Mouse (Mus musculus): Measurements from ENCODE around the gene Pitx2. TPM values are rescaled to one million over a fixed set of nuclear protein-coding genes. Genes with fewer than 3 reads are reported as not detected.

Pitx2 gene
- polyA plus RNA-seq, 1 experiment from 2014 or later, result 1.6 TPM

GRCm38 (mm10) chr3:129214146-129214665 is 14.5 kb downstream of the Pitx2 start:
- H3K4me2 ChIP-seq, result peak overlapping the region; percentile 65
- H3K36me3 ChIP-seq, result no peaks in the 10 kb centered on the region
- H3K27ac ChIP-seq (replicated peaks), result no peak overlapping the region
- ATAC-seq (ENCODE audit: low FRiP score, low read depth), result no peak
- H3K27me3 ChIP-seq, result peaks cover 78% of the 10 kb centered on the region
- H3K4me1 ChIP-seq (replicated peaks), result peaks cover 13% of the 10 kb centered on the region
- H3K4me3 ChIP-seq, result peak overlapping the region; percentile 38
- H3K9me3 ChIP-seq, result no peaks in the 10 kb centered on the region
- under 1% methylated on average over 34 of the region's 34 CpGs for WGBS
- no peak overlapping the region for H3K9ac ChIP-seq

- Histone ChIP-seq H3K9me3 (no peaks in the 10 kb centered on the region), H3K36me3 (no peaks in the 10 kb centered on the region), H3K27ac (replicated peaks) (no peak overlapping the region), H3K4me3 (peak overlapping the region; percentile 38), H3K9ac (no peak overlapping the region), H3K27me3 (peaks cover 76% of the 10 kb centered on the region), H3K4me2 (peak overlapping the region; percentile 65), H3K4me1 (replicated peaks) (peaks cover 13% of the 10 kb centered on the region)
- ATAC-seq (ENCODE audit: low FRiP score, low read depth), result no peak
- under 1% methylated on average over 31 of the region's 31 CpGs for WGBS
Observed at GRCm38 (mm10) chr3:129214666-129215161, 15.0 kb downstream of the Pitx2 start.

- H3K27ac ChIP-seq (replicated peaks), result no peak overlapping the region
- no peaks in the 10 kb centered on the region for H3K36me3 ChIP-seq
- ATAC-seq (ENCODE audit: low FRiP score, low read depth), result no peak
- 0 out of 2 replicates have a peak overlapping the region, but pooled peaks have one; percentile 65 for H3K4me2 ChIP-seq
- no peak overlapping the region for H3K9ac ChIP-seq
- 1% methylated on average over 26 of the region's 26 CpGs for WGBS
- peaks cover 75% of the 10 kb centered on the region for H3K27me3 ChIP-seq
- no peaks in the 10 kb centered on the region for H3K9me3 ChIP-seq
- peaks cover 13% of the 10 kb centered on the region for H3K4me1 ChIP-seq (replicated peaks)
- no peak overlapping the region for H3K4me3 ChIP-seq
Observed at GRCm38 (mm10) chr3:129215241-129215750, 15.6 kb downstream of the Pitx2 start.

- Histone ChIP-seq H3K4me1 (replicated peaks) (peaks cover 13% of the 10 kb centered on the region), H3K9me3 (no peaks in the 10 kb centered on the region), H3K27ac (replicated peaks) (no peak overlapping the region), H3K36me3 (no peaks in the 10 kb centered on the region), H3K4me3 (no peak overlapping the region), H3K9ac (no peak overlapping the region), H3K4me2 (no peak overlapping the region), H3K27me3 (peaks cover 73% of the 10 kb centered on the region)
- under 1% methylated on average over 34 of the region's 35 CpGs for WGBS
- ATAC-seq (ENCODE audit: low FRiP score, low read depth), result no peak
Observed at GRCm38 (mm10) chr3:129215751-129216331, 16.2 kb downstream of the Pitx2 start.

GRCm38 (mm10) chr3:129216491-129216890 is 16.8 kb downstream of the Pitx2 start:
- no peak for ATAC-seq (ENCODE audit: low FRiP score, low read depth)
- no peak overlapping the region for H3K4me2 ChIP-seq
- WGBS, result 2% methylated on average over 9 of the region's 9 CpGs
- H3K27ac ChIP-seq (replicated peaks), result no peak overlapping the region
- H3K4me1 ChIP-seq (replicated peaks), result peaks cover 13% of the 10 kb centered on the region
- H3K9ac ChIP-seq, result no peak overlapping the region
- no peaks in the 10 kb centered on the region for H3K36me3 ChIP-seq
- H3K9me3 ChIP-seq, result no peaks in the 10 kb centered on the region
- peaks cover 72% of the 10 kb centered on the region for H3K27me3 ChIP-seq
- H3K4me3 ChIP-seq, result no peak overlapping the region

- no peak overlapping the region for H3K4me3 ChIP-seq
Observed at GRCm38 (mm10) chr3:129216911-129217561, 17.4 kb downstream of the Pitx2 start.

GRCm38 (mm10) chr3:129217862-129218370 is 18.2 kb downstream of the Pitx2 start:
- peaks cover 69% of the 10 kb centered on the region for H3K27me3 ChIP-seq
- WGBS, result under 1% methylated on average over 12 of the region's 12 CpGs
- H3K4me3 ChIP-seq, result no peak overlapping the region

More at GRCm38 (mm10) chr3:129216911-129217561, 17.4 kb downstream of the Pitx2 start:
- Histone ChIP-seq H3K4me1 (replicated peaks) (peaks cover 13% of the 10 kb centered on the region), H3K4me2 (no peak overlapping the region), H3K27ac (replicated peaks) (no peak overlapping the region), H3K36me3 (no peaks in the 10 kb centered on the region), H3K9ac (no peak overlapping the region), H3K27me3 (peaks cover 71% of the 10 kb centered on the region), H3K9me3 (no peaks in the 10 kb centered on the region)
- under 1% methylated on average over 34 of the region's 34 CpGs for WGBS
- no peak for ATAC-seq (ENCODE audit: low FRiP score, low read depth)

GRCm38 (mm10) chr3:129218371-129218921 is 18.8 kb downstream of the Pitx2 start:
- Histone ChIP-seq H3K27ac (replicated peaks) (no peak overlapping the region), H3K9me3 (no peaks in the 10 kb centered on the region), H3K4me2 (no peak overlapping the region), H3K9ac (no peak overlapping the region), H3K4me3 (no peak overlapping the region), H3K27me3 (peaks cover 70% of the 10 kb centered on the region), H3K36me3 (no peaks in the 10 kb centered on the region), H3K4me1 (replicated peaks) (peaks cover 13% of the 10 kb centered on the region)
- 1% methylated on average over 41 of the region's 41 CpGs for WGBS
- no peak for ATAC-seq (ENCODE audit: low FRiP score, low read depth)

More at GRCm38 (mm10) chr3:129217862-129218370, 18.2 kb downstream of the Pitx2 start:
- H3K9me3 ChIP-seq, result no peaks in the 10 kb centered on the region
- no peak for ATAC-seq (ENCODE audit: low FRiP score, low read depth)
- H3K4me1 ChIP-seq (replicated peaks), result peaks cover 13% of the 10 kb centered on the region
- no peak overlapping the region for H3K27ac ChIP-seq (replicated peaks)
- H3K4me2 ChIP-seq, result no peak overlapping the region
- no peak overlapping the region for H3K9ac ChIP-seq
- H3K36me3 ChIP-seq, result no peaks in the 10 kb centered on the region

GRCm38 (mm10) chr3:129220086-129220670 is 20.5 kb downstream of the Pitx2 start:
- Histone ChIP-seq H3K9me3 (no peaks in the 10 kb centered on the region), H3K27ac (replicated peaks) (no peak overlapping the region), H3K9ac (no peak overlapping the region), H3K27me3 (peaks cover 69% of the 10 kb centered on the region), H3K4me3 (no peak overlapping the region), H3K4me1 (replicated peaks) (no peaks in the 10 kb centered on the region), H3K36me3 (no peaks in the 10 kb centered on the region), H3K4me2 (no peak overlapping the region)
- ATAC-seq (ENCODE audit: low FRiP score, low read depth), result no peak
- WGBS, result 0% methylated on average over 7 of the region's 7 CpGs

- peaks cover 74% of the 10 kb centered on the region for H3K27me3 ChIP-seq
- H3K4me2 ChIP-seq, result no peak overlapping the region
- no peak overlapping the region for H3K9ac ChIP-seq
- no peaks in the 10 kb centered on the region for H3K9me3 ChIP-seq
- WGBS, result 2% methylated on average over 24 of the region's 24 CpGs
- no peak for ATAC-seq (ENCODE audit: low FRiP score, low read depth)
- H3K4me1 ChIP-seq (replicated peaks), result no peaks in the 10 kb centered on the region
- no peak overlapping the region for H3K4me3 ChIP-seq
- H3K27ac ChIP-seq (replicated peaks), result no peak overlapping the region
- no peaks in the 10 kb centered on the region for H3K36me3 ChIP-seq
Observed at GRCm38 (mm10) chr3:129220681-129221379, 21.2 kb downstream of the Pitx2 start.

All from hindbrain, embryonic 15.5 days (tissue).